Mouse (Mus musculus) embryonic facial prominence, embryonic 11.5 days (tissue): ENCODE measurements at regions not wholly inside any gene's neighbourhood (a gene's known extent, or its start where the extent isn't known, plus 50 kb on each side); places are given as distances from the start of the nearest gene placed in this dataset.

Experiments used
- ATAC-seq: fragments of 200-750 bp; cut with Nextera tagmentation; replicated peaks from 2 replicates; pipeline ENCODE4 v1.8.0; 2017; ENCODE audit warnings: low read depth; ENCODE audit not compliant: insufficient number of reproducible peaks, low FRiP score, low TSS enrichment
- DNase-seq: peaks from one replicate; pipeline ENCODE4 v3.0.0-alpha.2; 2015; ENCODE audit warnings: low spot score
- H3K27ac ChIP-seq: fragments of 300-500 bp; sonication (generic); replicated peaks from 2 replicates; pipeline ENCODE4 v1.5.1; 2014; ENCODE audit warnings: mild to moderate bottlenecking, low read depth, low read length, control low read depth
- H3K27me3 ChIP-seq: fragments of 300-500 bp; sonication (generic); 2 replicates; pipeline ENCODE4 v1.6.1; 2014; ENCODE audit warnings: mild to moderate bottlenecking, low read length, moderate library complexity, mixed read lengths; ENCODE audit not compliant: control insufficient read depth, insufficient read depth
- H3K36me3 ChIP-seq: fragments of 300-500 bp; sonication (generic); replicated peaks from 2 replicates; pipeline ENCODE4 v1.6.1; 2014; ENCODE audit warnings: low read depth, mild to moderate bottlenecking, low read length, moderate library complexity, mixed read lengths; ENCODE audit not compliant: control insufficient read depth, insufficient read depth
- H3K4me1 ChIP-seq: fragments of 300-500 bp; sonication (generic); 2 replicates; pipeline ENCODE4 v1.6.1; 2014; ENCODE audit warnings: low read length, mixed read lengths; ENCODE audit not compliant: control insufficient read depth, insufficient read depth
- H3K4me2 ChIP-seq: fragments of 300-500 bp; sonication (generic); 2 replicates; pipeline ENCODE4 v1.6.1; 2014; ENCODE audit warnings: low read depth, mild to moderate bottlenecking, control low read depth, low read length, moderate library complexity
- H3K4me3 ChIP-seq: fragments of 300-500 bp; sonication (generic); 2 replicates; pipeline ENCODE4 v1.5.1; 2014; ENCODE audit warnings: low read depth, low read length, control low read depth
- H3K9ac ChIP-seq: fragments of 300-500 bp; sonication (generic); replicated peaks from 2 replicates; pipeline ENCODE4 v1.6.1; 2014; ENCODE audit warnings: mild to moderate bottlenecking, control low read depth, low read length
- H3K9me3 ChIP-seq: fragments of 300-500 bp; sonication (generic); replicated peaks from 2 replicates; pipeline ENCODE4 v1.6.1; 2016; ENCODE audit warnings: mild to moderate bottlenecking, low read length, inconsistent platforms, mixed read lengths; ENCODE audit not compliant: control insufficient read depth
- WGBS: fragments of 180-500 bp; shearing (Covaris S2); extraction: QIAGEN DNeasy Blood & Tissue Kit; methylation state at CpG from one replicate; pipeline ENCODE4 v1.1.7; 2014; 5-methylcytosine and 5-hydroxymethylcytosine counted together

GRCm38 (mm10) chr16:53095396-53095929 lies 641.6 kb upstream of the Alcam start:
- no peak overlapping the region for H3K4me3 ChIP-seq
- 34% methylated on average over 2 of the region's 2 CpGs for WGBS
- no peak overlapping the region for H3K4me2 ChIP-seq
- no peaks in the 10 kb centered on the region for H3K36me3 ChIP-seq
- ATAC-seq (no peak), DNase-seq (peak; percentile 40)
- no peak overlapping the region for H3K27ac ChIP-seq
- no peaks in the 10 kb centered on the region for H3K9me3 ChIP-seq
- H3K27me3 ChIP-seq, result no peaks in the 10 kb centered on the region
- no peak overlapping the region for H3K9ac ChIP-seq
- no peaks in the 10 kb centered on the region for H3K4me1 ChIP-seq

GRCm38 (mm10) chr16:53073856-53074568 lies 620.1 kb upstream of the Alcam start:
- WGBS, result 52% methylated on average over 6 of the region's 6 CpGs
- ATAC-seq, result no peak

DNA sequence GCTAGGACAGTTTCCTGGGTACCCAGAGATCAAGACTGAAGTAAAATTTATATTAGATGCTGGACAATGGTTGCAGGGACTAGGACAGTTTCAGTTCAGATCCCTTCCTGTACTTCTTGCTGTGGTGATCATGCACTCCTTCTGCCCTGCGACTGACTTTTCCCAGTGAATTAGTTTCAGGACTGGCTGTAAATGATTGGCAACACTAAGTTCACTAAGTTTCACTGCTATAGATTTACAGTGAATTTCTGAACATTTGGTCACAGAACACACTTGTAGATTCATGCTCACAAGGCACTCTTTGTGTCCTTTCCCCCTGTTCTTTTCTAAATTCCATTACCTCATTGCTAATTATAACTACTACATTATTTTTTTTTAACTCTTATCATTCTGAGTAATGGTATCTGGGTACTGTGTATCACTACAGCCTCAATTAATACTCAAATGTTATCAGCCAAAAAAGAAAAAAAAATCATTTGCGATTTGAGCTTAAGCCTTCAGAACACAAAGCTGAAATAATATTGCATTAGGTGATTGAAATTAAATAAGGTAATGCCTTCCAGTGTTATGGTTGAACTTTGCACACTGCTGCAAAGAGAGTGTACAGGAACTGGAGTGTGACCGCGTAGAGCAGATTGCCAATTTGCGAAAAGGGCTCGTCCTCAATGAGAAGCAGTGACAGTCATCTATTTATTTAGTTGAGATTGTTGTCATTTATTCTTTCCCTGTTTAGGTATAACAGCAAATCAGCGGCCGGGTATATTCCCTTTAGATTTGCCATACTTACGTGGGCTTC lies 618.2 kb upstream of the Alcam start:
- H3K9ac ChIP-seq, result no peak overlapping the region
- no peak for ATAC-seq
- no peaks in the 10 kb centered on the region for H3K27me3 ChIP-seq
- no peaks in the 10 kb centered on the region for H3K9me3 ChIP-seq
- DNase-seq, result no peak
- H3K4me1 ChIP-seq, result no peaks in the 10 kb centered on the region
- H3K4me2 ChIP-seq, result no peak overlapping the region
- no peaks in the 10 kb centered on the region for H3K36me3 ChIP-seq
- WGBS, result 80% methylated on average over 9 of the region's 9 CpGs
- H3K4me3 ChIP-seq, result no peak overlapping the region
- no peak overlapping the region for H3K27ac ChIP-seq

More at GRCm38 (mm10) chr16:53073856-53074568, 620.1 kb upstream of the Alcam start:
- Histone ChIP-seq H3K4me2 (no peak overlapping the region), H3K4me3 (no peak overlapping the region), H3K4me1 (no peaks in the 10 kb centered on the region), H3K9me3 (no peaks in the 10 kb centered on the region), H3K36me3 (no peaks in the 10 kb centered on the region), H3K9ac (no peak overlapping the region), H3K27ac (no peak overlapping the region), H3K27me3 (no peaks in the 10 kb centered on the region)
- DNase-seq, result no peak

DNA sequence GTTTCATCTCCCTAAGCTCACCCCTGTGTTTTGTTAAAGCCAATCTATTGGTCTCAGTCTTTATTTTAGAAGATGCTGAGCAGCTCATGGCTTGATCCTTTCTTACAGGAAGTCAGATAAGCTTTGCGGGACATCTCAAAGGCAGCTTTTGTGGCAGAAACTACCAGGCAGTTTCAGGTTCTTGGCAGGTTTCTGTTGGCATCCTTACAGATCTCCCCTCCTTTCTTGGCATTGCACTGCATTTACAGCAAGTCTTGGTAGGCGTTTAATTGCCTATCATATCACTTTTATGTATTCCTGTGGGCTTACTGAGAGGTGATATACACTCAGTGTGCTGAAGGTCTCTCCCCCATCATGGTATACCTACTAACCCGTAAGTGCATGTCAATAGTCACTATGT lies 610.3 kb upstream of the Alcam start:
- Histone ChIP-seq H3K27me3 (no peaks in the 10 kb centered on the region), H3K36me3 (no peaks in the 10 kb centered on the region), H3K4me2 (no peak overlapping the region), H3K9ac (no peak overlapping the region), H3K9me3 (no peaks in the 10 kb centered on the region), H3K4me3 (no peak overlapping the region), H3K4me1 (no peaks in the 10 kb centered on the region), H3K27ac (no peak overlapping the region)
- DNase-seq (no peak), ATAC-seq (no peak)
- 84% methylated on average over 3 of the region's 3 CpGs for WGBS

GRCm38 (mm10) chr16:53063061-53063460 lies 609.2 kb upstream of the Alcam start:
- no peak overlapping the region for H3K4me3 ChIP-seq
- H3K4me1 ChIP-seq, result no peaks in the 10 kb centered on the region
- H3K4me2 ChIP-seq, result no peak overlapping the region
- H3K27me3 ChIP-seq, result no peaks in the 10 kb centered on the region
- ATAC-seq (no peak), DNase-seq (no peak)
- H3K9ac ChIP-seq, result no peak overlapping the region
- 79% methylated on average over 5 of the region's 5 CpGs for whole genome bisulfite sequencing
- H3K27ac ChIP-seq, result no peak overlapping the region
- H3K9me3 ChIP-seq, result no peaks in the 10 kb centered on the region
- no peaks in the 10 kb centered on the region for H3K36me3 ChIP-seq

GRCm38 (mm10) chr16:53026056-53026455 lies 572.2 kb upstream of the Alcam start:
- Histone ChIP-seq H3K36me3 (no peaks in the 10 kb centered on the region), H3K4me1 (no peaks in the 10 kb centered on the region), H3K4me3 (no peak overlapping the region), H3K4me2 (no peak overlapping the region), H3K9ac (no peak overlapping the region), H3K9me3 (no peaks in the 10 kb centered on the region), H3K27ac (no peak overlapping the region), H3K27me3 (no peaks in the 10 kb centered on the region)
- DNase-seq (no peak), ATAC-seq (no peak)
- 63% methylated on average over 1 of the region's 1 CpGs for WGBS

DNA sequence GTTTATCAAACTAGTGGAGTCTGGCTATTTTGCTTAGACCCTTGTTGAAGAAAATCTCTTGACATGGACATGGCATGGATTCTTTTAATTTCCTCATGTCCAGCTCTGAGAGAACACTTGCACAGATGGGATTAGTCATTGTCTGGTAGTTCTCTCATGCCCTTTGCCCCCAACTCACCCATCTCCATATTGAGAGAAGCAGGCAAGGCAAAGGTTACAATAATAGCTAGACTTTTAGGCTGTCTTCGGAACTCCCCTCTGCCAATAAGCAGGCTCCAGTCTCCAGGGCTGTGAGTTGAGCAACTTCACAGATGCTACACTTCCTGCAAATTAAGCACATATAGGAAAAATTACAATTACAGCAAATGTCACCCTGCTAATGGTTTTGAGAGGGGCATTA lies 558.0 kb upstream of the Alcam start:
- Histone ChIP-seq H3K4me3 (no peak overlapping the region), H3K4me1 (no peaks in the 10 kb centered on the region), H3K27me3 (no peaks in the 10 kb centered on the region), H3K9me3 (no peaks in the 10 kb centered on the region), H3K4me2 (no peak overlapping the region), H3K36me3 (no peaks in the 10 kb centered on the region), H3K27ac (no peak overlapping the region), H3K9ac (no peak overlapping the region)
- ATAC-seq (no peak), DNase-seq (no peak)
- 20% methylated on average over 1 of the region's 1 CpGs for WGBS

GRCm38 (mm10) chr16:52988852-52989397 lies 535.1 kb upstream of the Alcam start:
- no peak; the same call in 1 of the 2 replicates for ATAC-seq
- Histone ChIP-seq H3K27me3 (no peaks in the 10 kb centered on the region), H3K9ac (no peak overlapping the region), H3K4me3 (no peak overlapping the region), H3K4me1 (no peaks in the 10 kb centered on the region), H3K27ac (no peak overlapping the region), H3K4me2 (no peak overlapping the region), H3K9me3 (no peaks in the 10 kb centered on the region), H3K36me3 (no peaks in the 10 kb centered on the region)
- DNase-seq, result peak; percentile 45
- 79% methylated on average over 1 of the region's 1 CpGs for WGBS
